Mouse (Mus musculus) forelimb bud, embryonic 11.5 days (tissue): ENCODE data around the gene Gdi1.

Experiments
- DNase-seq: peaks from one replicate; pipeline ENCODE4 v3.0.0-alpha.2; 2012; ENCODE audit warnings: low read depth, low spot score

Gene Gdi1

DNA sequence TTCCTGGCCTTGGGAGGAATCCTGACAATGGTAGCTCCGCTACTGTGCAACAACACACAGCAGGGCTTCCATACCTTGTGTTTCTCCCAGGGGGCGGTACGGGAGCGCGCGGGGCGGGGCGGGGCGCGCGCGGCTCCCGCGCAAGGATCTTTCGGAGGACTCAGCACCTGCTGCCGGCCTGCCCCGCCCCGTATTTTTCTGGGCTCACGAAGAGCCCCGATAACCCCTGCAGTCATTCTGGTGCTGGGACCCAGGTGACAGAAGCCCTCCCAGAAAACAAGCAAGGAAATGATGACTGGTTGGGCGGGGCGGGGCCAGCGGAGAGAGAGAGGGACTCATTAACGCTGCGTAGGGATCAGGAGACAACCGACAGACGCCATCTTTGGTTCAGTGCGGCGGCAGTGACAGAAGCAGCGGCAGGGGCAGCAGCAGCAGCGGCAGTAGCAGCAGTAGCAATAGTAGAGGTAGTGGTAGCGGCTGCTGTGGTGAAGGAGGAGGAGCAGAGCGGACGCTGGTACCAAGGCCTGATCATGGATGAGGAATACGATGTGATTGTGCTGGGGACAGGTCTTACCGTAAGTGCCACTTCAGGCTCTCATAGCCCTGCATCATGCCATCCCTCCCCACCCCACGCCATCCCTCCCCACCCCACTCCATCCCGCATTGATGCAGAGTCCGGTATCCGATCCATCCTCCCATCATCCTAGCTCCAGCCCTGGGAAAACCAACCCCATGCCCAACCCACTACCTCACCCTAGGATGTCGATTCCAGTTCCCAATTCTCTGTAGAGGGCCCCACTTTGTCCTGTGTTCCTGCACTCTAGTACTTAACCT, at the start of gene Gdi1:
Gene Gdi1, plus strand, starts transcription at position 132 of the 834 bp plus-strand sequence.
- DNase-seq: peak; percentile 72

- no peak for DNase-seq
Measured at GRCm38 (mm10) chrX:74257746-74258145, 47.1 kb upstream of the Gdi1 start.

- DNase-seq: no peak
Measured at GRCm38 (mm10) chrX:74269736-74270061, 35.1 kb upstream of the Gdi1 start.

DNA sequence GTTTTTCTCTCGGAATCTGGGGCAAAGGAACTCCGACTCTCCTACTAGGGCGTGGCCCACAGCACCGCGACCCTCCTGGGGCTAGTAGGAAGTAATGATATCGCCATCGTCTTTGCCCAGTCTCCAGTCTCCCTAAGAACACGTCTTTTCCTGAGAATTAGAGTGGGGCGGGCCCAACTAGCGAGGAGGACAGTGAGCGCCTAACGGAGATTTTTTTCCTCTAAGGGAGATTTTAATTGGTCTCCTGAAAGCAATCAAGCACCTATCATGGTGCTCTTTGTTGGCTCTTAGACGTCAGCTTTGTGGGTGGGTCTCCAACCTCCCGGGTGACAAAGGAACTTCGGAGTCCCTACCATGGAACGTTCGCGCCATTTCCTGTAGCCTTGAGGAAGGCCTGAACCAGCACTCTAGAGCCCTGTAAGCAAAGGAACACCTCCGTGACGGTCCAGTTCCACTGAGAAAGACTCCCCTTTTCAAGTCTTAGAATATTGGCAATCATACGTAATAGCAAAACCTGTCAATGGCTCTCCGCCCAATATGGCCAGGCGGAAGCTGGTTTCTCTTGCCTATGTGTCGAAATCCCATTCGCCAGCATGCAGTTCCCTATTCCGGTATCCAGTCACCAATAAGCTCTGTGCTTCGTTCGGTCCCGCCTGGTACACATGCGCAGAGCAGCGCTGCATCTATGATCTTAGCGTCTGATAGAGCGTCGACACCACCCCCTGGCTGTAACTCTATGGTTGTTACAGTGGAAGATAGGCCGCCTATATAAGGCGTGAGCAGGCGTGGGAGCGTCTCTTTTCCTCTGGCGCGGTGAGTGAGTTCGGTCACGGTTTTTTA, 34.5 kb upstream of the Gdi1 start, which contains the start of gene Rpl10:
Gene Rpl10, plus strand, starts transcription at position 751 of the 840 bp plus-strand sequence.
- DNase-seq: peak; percentile 97

DNA sequence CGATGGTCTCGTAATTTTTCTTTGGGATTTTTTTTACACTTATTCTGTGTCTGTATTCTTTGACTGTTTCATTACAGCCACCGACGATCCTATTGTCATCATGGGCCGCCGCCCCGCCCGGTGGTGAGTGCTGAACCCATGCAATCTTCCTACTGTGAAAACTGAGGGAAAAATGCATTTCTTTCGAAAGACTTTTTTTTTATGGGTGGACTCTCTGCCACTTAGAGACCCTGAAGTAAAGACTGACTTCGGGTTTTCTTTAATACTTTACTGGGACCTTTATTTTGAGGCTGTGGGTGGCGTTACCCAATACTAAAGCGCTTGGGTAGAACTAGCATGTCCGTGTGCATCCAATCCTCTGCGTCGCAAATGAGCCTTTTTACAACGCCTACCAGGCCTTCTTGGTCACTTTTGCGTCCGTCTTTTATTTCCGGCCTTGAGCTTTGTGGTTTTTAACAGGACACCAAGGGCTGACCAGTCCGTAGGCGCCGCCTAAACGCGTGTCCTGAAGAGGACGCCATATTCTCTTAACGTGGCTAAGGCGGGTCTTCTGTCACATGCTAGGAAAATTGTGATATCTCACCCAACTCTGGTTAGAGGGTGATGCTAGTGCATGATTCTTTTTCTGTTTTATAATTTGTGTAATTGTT, 33.8 kb upstream of the Gdi1 start:
- DNase-seq: peak; percentile 40

- DNase-seq: no peak
Measured at GRCm38 (mm10) chrX:74273422-74274322, 31.1 kb upstream of the Gdi1 start.

- DNase-seq: no peak
Measured at GRCm38 (mm10) chrX:74277916-74278315, 26.9 kb upstream of the Gdi1 start.

GRCm38 (mm10) chrX:74281041-74281731, 23.6 kb upstream of the Gdi1 start:
- DNase-seq: no peak

DNA sequence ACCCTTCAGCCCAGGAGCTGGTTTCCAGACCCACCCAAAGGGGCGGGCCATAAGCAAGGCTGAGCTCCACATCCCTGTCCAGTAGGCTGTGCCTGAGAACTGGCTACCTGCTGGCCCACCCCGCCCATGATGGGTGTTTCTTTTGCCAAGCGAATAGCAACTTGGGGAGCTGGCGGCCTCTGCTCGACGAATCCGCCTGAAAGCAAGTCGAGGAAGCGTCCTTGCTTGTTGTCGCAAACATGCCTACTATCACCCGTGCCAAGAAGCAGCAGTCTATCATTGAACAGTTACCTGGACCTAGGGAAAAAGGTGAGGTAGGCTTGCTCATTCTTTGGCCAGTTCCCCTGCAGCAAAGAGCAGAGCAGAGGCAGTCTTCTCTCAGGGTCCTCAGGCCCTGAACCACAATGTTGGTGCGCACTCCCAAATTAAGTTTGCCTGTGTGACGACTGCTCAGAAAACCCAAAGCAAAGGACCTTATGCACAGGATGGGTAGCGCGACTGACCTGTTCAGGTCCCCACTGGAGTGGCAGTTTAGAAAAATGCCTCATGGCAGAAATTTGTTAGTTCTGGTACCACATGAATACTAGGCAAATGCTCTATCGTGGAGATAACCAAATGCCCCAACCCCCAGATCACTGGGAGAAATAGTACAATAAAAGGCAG, 22.9 kb upstream of the Gdi1 start, which contains the start of the genes Taz and Dnase1l1:
Gene Taz, plus strand, starts transcription at position 181 of the 663 bp plus-strand sequence.
Gene Dnase1l1, minus strand, starts transcription at position 606 of the 663 bp plus-strand sequence.
- DNase-seq: peak; percentile 58

DNA sequence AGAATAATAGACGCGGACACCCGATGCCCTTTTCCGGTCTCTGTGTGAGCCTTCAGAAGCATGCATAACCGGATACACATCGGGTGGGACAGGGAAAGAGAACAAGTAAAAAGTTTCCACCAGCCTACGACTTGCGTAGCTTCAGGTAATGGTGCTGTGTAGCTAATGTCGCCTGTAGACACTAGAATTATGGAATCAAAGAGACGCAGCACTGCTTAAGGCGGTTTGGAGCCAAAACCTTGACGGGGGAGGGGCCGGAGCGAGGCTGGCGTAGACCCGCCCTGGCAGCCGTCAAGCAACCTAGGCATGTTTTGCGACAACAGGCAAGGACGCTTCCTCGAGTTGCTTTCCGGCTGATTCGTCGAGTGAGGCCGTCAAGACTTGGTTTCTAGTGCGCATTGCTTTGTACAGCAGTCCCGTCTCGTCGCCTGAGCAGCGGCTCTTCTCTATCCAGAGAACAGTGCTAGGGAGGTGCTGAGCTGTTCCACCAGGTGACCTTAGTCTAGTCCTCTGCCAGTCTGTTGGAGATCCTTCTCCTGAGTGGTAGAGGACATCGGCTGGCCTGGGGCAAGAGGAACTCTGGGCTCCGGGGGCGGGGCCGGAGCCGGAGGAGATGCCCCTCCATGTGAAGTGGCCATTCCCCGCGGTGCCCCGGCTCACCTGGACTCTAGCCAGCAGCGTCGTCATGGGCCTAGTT, 22.3 kb upstream of the Gdi1 start:
- peak; percentile 78 for DNase-seq

GRCm38 (mm10) chrX:74283092-74283437, 21.7 kb upstream of the Gdi1 start:
- DNase-seq: no peak

GRCm38 (mm10) chrX:74293431-74293830, 11.4 kb upstream of the Gdi1 start:
- no peak for DNase-seq

DNA sequence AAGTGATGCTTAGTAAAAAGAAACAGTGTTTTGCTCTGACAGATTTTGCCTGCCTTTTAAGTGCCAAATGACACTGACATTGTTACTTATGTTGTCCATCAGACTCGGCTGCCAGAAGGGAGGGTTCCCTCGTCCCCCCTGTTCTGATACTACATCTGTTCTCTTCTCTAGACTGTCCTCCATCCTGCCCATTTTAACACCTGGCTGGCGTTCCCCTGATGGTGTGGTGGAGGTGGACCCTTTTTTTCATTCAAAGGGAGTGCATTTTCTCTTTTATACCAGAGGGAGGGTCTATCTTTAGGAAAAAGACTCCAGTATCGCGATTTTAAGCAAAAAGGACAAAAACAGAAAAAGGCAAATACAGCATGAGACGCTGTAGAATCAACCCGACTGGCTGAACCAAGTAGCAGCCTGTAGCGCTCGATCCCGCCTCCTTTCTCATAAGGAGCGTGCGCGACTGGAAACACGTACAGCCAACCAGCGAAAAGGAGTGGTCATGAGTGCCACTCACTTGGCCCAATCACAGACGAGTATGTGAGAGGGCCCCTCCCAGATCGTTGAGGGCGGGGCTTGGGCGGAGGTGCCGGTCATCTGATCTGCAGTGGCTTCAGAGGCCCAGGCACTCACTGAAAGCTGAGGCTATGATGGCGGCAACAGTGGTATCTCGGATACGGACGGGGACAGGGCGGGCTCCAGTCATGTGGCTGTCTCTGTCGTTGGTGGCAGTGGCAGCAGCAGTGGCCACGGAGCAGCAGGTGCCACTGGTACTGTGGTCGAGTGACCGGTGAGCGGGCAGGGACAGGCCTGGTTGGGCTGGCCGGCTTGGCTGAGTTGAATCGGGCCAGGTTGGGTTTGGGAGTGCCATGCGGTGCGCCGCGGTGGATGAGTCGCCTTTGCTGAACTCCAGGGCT, 8.0 kb upstream of the Gdi1 start, which contains the start of gene Atp6ap1:
Gene Atp6ap1, plus strand, starts transcription at position 560 of the 911 bp plus-strand sequence.
- peak; percentile 91 for DNase-seq

- no peak for DNase-seq
Measured at GRCm38 (mm10) chrX:74298348-74298747, 6.5 kb upstream of the Gdi1 start.

DNA sequence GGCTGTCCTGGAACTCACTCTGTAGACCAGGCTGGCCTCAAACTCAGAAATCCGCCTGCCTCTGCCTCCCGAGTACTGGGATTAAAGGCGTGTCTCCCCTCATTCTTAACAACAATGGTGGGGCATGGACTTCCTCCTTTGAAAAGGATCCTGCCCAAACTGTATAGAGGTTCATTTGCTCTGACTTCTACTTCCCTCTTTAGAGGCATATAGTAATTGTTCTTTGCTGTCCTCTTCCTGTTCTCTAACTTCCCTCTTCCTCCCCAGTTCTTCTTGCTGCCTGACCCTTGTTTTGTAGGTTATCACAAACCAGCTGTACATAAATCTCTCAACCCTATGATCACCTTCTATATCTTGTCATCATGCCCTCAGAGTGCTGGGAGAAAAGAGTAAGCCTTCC, 5.1 kb upstream of the Gdi1 start:
- no peak for DNase-seq

- peak; percentile 75 for DNase-seq
Measured at GRCm38 (mm10) chrX:74312540-74313464, 8.0 kb downstream of the Gdi1 start, which contains the start of gene Fam50a. Gene Fam50a, plus strand, starts transcription at chrX:74313033.

DNA sequence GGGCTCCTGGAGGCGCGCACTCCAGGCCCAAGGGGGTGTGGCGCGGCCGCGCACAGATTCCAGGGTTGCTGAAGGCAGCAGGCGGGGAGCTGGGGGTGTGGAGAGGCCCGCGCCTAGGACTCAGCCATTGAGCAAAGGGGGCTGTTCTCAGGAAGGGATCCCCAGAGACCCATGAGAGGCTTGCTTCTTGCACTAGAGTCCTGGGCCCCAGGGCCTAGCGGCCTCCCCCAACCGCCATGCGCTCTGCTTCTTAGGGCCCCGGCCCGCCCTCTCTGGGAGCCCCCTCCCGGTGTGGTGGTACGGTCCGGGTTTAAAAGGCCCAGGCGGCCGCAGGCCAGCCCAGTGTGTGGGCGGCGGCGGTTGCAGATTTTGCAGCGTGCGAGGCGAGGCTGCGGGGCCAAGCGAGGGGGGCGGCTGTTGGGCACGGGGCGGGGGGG, 23.9 kb downstream of the Gdi1 start, which contains the start of gene Plxna3:
Gene Plxna3, plus strand, starts transcription at position 342 of the 437 bp plus-strand sequence.
- peak; percentile 69 for DNase-seq
